Mouse (Mus musculus): ENCODE measurements around the gene Sufu. TPM values are rescaled to one million over a fixed set of nuclear protein-coding genes. Genes with fewer than 3 reads are reported as not detected.
A peak's percentile ranks its signal among the peaks of the same experiment; 100 is the strongest.

Sufu gene
- total RNA-seq, 2 experiments from 2014 or later = 17.9 to 20.3 TPM

DNA sequence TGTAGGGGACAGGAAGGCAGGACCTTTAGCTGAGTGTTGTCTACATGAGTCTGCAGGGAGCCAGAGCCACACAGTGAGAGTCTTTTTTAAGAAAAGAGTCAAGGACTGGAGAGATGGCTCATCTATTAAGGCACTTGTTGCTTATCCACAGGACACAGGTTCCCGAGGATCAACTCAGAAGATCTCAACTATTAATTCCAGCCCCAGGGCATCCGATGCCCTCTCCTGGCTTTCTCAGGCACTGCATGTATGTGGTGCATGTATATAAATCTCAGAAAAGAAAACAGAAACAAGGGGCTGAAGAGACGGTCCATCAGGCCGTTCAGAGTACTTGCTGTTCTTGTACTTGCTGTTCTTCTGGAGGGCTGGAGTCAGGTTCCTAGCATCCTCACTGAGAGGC is 4.7 kb upstream of the Sufu start:
- DNase-seq (ENCODE audit: low spot score in 2 of 2) = no peak

DNA sequence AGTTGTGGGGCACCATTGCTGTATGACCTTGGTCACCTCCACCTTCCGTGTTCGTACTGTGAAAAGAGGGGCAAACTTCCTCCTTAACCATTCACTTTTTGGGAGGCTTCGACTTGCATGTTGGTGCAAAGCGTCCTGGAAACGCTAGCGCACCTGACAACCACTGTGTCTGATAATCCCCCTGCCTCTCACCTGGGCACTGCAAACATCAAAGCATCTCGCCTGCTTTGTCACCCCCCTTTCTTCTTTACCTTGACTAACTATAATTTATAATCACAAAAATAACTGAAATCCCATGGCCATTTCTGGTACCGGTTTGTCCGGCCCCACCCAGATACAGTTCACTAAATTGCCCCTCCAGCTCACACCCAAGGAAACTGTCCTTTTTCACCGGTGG is 2.0 kb upstream of the Sufu start:
- DNase-seq (ENCODE audit: low spot score in 2 of 2) = no peak

DNA sequence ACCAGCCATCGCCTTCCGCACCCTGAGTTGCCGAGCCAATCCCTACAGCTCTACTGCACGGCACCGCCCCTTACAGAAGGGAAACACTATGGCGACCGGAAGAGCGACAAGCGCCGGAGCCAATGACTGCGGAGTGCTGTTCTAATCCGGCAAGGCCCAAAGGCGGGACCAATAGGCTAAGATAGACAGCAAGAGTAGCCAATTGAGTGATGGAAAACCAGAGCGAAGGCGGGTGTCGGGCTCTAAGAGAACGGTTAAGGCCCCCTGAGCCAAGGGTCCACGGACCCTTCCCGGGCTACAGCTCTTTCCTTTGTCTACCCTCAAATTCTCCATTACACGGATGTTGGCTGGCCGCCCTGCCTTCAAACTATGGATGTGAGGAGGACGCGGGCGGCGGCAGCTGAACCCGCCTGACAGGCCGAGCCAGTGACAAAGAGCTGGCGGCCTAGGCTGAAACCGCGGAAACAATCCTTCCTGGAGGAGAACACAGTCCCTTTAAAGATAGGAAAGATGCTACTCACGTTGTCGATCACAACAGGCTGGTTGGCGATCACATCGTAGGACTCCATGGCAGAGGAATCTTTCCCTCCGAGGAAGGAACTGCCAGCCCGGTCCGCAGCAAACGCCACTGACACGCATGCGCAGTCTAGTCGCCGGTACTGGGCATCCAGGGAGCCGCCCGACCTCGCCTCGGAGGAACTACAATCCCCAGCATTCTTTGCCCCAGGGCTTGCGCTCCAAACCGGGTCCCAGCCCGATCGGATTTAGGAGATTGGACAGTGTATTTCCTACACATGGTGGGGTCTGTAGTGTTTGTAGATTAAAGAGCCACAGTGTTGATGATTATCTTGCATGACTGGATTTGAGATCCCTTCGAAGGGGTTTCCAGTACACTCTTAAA is 1.3 kb upstream of the Sufu start, which contains the start of gene Actr1a:
Actr1a (minus strand) TSS at position 640 of the 901 bp plus-strand sequence.
- peak; percentile 91 to 93 for DNase-seq (ENCODE audit: low spot score in 2 of 2)

DNA sequence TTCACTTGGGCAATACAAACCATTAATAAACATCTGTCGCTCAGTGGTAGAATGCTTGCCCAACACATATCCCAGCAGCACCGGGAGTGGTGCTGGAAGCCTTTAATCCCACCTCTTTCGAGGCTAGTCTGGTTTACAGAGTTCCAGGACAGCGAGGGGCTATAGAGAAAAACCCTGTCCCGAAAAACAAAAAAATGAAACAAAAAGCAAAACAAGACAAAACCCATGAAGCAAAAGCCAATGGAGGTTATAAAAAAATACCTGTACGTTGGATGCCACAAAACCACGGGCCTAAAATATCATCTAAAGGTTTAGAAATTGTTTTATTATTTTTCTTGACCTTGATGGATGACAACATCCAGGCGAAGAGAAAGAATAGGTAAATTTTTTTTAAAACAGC is 587 bp upstream of the Sufu start:
- DNase-seq (ENCODE audit: low spot score in 2 of 2) = no peak

DNA sequence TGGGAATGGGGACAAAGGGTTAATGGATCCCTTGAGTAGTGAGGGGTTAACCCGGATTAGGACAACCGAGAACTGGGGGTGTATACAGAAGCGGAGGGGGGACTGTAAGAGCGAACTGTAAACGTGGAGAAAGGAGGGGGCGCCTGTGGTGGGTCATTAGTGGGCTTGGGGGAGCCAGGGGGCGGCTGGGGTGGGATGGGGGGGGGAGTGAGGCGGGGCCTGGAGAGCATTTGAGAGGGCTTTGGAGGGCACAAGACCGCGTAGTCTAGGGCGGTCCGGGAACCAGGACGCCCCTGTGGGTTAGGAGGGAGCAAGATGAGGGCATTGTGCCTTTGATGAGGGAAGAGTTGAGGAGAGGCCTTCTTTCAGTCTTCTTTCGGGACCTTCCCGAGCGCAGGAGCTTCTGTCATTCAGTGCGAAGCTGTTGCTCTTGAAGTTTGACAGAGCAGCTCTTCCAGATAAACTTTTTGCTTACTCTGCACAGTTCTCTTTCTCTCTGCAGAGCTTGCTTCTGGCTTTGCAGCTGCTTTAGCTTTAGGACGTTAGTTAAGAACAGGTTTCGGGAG is 823 bp downstream of the Sufu start:
- no peak for DNase-seq (ENCODE audit: low spot score in 2 of 2)

DNA sequence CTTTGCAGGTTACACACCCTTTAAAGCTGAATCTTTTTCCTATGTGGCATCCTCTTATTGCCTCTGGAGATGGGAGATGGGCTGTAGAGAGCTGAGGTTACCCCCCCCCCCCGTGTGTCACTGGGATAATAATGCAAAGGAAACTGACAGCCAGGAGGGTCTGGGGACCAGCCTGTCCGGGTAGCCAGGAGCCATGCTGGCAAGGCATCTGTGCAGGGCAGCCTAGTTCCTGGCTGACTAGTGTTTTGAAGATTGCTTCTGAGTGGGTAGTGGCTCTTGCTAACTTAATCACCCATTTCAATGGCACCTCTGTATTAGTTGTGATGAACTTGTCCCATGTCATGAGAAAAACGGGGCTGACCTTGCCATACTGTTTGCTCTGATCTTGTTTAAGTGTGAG is 1.7 kb downstream of the Sufu start:
- no peak for DNase-seq (ENCODE audit: low spot score in 2 of 2)

DNA sequence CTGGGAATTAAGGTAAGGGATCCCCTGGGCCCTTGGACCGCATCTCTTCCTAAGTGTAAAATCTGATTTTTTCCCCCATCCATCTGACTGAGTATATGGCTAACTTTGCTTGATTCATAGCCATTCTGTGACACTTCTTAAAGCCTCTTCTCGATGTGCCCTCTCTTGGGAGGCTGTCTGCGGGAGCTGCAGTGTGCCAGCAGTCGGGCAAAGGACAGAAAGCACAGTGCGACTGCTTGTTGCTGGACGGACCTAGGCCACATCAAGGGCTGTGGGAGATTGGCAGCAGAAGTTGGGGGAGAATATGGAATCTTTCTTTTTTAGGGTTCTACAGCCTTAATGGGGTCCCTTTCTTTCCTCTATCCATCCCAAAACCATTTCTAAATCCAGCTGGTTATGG is 2.7 kb downstream of the Sufu start:
- no peak for DNase-seq (ENCODE audit: low spot score in 2 of 2)

DNA sequence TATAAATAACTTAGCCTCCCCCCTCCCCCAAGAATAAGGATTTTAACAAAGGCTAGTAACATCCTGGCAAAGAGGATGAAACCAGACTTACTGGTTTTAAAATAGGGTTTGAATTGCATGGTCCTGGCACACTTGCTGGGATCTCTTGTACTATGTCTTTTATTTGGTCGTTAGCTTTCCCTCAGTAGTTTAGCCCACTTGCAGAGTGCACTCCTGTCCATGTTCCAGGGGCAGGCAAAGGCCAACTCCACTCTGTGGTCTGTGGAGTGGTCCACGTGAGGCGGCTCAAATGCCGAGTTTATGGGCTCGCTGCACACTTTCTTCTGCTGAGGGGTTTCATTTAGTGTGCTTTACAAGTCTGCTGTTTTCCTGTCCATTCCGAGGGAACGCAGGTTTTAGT is 3.2 kb downstream of the Sufu start:
- no peak for DNase-seq (ENCODE audit: low spot score in 2 of 2)

DNA sequence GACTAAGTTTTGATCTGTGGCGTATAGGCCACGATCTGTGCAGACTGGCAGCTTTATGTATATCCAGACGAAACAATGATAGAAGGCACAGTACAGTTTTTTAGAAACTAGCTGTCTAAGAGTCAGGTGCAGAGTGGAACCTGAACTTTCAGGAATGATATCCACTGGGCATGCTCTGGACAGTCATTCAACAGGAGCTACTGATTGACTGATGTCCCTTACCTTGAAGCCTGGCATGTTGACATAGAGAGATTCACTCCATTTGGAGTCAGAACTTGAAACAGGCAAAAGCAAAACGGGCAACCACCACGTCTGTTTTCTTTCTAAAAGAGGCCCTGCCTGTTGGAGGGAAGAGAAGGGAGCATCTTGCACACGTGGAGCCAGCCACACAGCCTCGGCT is 3.9 kb downstream of the Sufu start:
- DNase-seq (ENCODE audit: low spot score in 2 of 2) = no peak

DNA sequence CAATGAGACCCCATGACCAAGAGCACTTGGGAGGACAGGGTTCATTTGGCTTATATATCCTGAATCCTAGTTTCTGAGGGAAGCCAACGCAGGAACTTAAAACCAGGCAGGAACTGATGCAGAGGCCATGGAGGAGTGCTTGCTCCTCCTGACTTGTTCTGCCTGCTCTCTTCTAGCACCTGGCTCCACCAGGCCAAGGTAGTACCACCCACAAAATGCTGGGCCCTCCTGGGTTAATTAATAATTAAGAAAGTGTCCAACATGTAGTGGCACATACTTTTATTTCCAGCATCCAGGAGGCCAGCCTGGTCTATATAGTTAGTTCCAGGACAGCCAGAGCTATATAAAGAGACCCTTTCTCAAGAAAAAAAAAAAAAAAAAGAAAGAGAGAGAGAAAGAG is 7.3 kb downstream of the Sufu start:
- DNase-seq (ENCODE audit: low spot score in 2 of 2) = no peak

DNA sequence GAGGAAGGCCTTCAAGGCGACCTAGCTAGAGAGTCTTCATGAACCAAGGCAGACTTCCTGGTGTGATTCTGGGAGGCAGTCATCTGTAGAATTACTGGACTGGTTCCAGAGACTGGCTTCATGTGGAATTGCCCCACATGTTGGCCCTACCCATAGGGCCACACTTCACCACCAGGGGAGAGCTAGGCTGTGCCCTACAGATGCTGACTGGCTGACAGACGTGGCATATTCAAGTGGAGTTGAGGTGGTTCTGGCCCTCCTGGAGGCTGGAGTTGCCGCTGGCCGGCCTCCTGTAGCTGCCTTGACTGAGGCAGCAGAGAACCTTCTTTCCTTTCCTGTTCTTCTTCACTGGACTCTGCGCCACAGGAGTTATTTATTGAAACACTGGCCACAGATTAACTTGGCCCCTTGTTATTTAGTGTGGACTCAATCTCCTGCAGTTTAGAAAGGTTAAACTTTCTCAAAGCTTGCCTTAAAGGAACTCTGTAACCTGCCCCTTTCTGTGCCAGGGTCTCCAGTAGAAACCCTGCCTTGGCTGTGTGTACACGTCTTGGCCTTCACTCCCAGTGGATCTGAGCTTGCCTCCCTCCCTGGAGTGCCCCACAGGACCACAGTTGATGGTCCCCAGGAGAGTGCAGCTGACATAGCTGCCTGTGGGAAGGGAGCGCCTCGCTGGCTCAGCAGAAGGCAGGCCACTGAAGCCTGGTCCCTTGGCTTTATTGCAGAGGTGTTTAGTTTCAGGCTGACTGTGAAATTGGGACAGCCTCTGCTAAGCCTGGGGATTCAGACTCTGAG is 10.1 kb downstream of the Sufu start:
- DNase-seq (ENCODE audit: low spot score in 2 of 2) = no peak

DNA sequence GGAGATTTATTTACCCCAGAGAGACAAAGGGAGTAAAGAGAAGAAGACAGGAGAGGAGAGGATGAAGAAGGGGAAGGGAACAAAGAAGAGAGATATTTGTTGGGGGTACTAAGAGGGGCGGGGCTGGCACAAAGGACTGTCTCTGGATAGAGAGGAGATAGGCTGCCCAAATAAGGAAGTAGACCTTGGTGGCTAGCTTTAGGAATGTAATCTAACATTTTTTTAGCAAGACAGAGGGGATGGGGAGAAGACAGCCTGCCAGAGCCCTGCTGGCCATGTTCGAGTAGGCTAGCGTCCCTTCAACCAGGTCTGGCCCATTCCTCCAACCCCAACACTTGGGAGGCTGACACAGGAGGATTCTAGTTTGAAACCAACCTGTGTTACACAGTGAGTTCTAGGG is 12.8 kb downstream of the Sufu start:
- no peak for DNase-seq (ENCODE audit: low spot score in 2 of 2)

DNA sequence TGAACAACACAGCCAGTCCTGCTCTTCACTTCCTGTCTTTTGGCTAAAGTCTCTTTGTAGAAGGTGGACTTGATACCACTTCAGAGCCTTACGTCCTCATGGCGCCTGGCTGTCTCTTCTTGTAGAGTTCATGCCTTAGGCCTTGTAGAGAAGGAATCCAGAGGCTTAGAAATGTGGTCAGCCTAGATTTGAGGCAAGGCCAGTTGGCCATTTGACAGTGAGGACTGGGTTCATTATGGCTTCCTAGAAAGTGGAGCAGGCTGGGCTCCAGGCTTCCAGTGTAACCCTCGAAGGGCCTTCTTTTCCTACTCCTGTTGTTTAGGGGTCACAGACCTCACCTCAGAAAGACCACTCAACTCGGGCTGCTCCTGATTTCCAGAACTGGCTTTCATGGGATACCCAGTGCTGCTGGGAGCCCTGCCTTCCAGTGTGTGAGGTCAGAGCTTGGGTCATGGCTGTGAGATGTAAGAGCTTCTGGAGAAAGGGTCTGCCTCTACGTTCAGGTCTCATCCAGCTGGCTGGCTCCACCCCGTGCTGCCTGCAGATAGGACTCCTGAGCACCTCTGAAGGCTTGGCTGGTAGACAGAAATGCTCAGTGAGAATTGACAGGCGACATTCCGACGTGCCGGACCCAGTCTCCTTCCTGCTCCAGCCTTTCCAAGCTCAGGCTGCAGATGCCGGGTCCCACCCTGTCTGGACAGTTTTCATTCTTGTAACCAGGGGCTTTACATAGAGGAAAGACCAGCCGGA is 15.5 kb downstream of the Sufu start:
- DNase-seq (ENCODE audit: low spot score in 2 of 2) = no peak

DNA sequence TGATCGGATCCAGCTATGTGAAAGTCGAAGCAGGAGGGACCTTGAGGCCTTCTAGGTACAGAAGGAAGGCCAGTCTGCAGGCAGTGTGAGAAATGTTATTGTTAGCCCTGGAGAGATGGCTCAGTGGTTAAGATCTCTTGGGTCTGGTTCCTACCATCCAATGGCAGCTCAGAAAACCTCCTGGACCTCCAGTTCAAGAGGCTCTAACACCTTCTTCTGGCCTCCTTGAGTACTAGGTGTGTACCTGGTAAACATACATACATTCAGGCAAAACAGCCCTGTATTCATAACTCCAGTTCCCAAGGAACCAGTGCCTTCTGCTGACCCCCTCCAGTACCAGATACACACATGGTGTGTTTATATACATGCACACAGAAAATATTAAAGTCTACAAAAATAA is 17.3 kb downstream of the Sufu start:
- no peak for DNase-seq (ENCODE audit: low spot score in 2 of 2)

DNA sequence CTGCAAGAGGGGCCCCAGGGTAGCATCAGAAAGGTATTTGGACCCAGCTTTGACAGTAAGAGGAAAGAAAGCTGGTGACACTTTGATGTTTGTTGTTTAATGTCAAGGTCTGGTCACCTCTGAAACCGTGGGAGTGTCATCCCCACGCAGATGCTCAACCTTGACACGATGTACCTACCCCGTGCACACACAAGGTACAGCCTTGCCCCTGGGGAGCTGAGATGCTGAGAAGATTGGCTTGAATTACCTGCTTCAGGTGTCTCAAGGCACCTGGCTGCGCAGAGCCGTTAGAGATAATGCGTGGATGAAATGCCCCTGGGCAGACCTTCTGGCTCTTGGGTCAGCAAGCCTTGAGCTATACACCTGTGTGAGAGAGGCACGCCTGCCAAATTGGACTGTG is 17.8 kb downstream of the Sufu start:
- DNase-seq (ENCODE audit: low spot score in 2 of 2) = no peak

DNA sequence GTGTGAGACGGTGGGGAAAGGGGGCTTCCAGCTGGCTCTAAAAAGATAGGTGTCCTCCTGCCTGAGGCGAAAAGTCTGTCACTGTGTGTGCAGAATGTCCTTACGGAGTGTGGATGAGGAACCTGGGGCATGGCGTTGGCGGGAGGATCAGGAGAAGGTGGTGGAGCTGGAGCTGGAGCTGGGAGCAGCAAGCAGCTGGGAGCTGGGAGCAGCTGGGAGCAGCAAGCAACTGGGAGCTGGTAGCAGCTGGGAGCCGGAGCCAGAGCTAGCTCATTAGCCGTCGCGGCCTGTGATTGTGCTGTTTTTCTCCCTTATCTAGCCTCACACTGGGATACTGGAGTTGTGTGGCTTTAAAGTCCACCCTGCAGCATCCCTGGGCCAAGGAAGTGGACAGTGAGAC is 19.6 kb downstream of the Sufu start:
- no peak for DNase-seq (ENCODE audit: low spot score in 2 of 2)

DNA sequence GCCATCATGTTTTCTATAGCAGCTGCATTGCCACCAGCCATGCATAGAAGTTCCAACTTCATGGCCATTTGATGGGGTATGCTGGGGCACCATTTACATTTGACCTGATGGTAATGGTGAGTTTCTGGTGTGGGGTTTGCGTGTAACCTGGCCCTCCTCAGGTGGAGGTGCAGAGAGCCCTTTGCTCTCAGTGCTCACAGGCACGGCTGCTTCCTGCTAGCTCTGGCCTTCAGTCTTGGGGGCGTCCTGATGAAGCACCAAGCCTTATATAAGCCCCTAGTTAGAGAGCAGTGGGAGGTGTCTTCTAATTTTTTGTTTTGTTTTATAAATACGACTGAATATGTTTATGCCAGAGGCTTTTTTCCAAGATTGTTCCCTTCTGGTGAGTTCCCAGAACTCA is 21.4 kb downstream of the Sufu start:
- no peak for DNase-seq (ENCODE audit: low spot score in 2 of 2)

DNA sequence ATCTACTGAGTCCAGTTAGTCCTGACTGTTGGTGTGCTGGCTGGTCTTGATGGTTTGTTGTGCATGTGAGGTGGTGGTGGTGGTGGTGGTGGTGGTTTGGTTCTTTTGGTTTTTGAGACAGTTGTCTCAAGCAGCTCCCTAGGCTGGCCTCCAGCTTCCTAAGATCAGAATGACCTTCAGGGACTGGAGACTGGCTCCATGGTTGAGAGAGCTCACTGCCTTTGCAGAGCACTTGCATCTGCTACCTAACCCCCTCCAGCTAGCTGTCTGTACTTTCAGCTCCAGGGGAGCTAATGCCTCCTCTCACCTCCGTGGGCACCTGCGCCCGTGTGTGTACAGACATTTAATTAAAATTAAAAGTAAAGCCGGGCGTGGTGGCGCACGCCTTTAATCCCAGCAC is 23.7 kb downstream of the Sufu start:
- no peak for DNase-seq (ENCODE audit: low spot score in 2 of 2)

DNA sequence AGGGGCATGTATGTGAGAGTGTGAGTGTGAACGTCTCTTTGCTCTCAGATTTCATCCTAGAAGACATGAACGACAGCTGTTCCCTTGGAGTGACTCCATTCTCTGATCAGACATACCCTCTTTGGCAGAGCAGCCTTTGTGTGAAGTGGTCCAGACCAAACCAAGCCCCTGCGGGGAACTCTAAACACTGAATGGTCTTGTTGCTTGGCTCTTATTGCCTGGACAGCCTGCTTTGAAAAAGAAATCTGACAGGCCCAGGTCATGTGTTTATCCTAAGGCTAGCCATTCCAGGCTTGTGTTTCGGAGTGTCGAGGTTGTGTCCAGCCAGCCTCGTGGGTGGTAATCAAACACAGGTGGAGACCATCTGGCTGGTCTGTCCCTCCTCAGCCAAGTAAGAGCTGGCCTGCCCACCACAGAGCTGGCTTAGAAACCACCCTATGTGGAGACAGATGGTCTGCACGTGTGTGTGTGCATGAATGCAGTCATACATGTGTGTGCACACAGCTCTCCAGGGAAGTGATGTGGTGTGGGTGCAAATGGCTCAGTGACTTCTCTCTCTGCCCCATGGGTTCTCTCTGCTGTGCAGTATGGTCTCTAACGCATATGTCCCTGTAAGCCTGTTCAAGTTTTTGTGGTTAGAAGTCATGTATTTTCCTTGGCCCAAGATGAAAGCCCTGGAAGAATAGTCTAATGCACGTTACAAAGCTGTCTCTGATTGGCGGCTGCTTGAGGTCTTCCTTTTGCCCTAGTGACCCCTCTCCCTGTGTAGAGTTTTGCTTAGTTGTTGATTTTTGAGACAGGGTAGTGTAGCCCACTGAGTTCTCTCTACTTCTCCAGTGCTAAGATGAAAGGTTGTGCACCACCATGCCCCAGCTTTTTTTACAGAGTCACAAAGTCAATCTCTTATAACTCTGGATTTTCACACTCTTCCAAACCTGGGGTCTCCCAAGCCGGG is 26.0 kb downstream of the Sufu start:
- no peak for DNase-seq (ENCODE audit: low spot score in 2 of 2)

DNA sequence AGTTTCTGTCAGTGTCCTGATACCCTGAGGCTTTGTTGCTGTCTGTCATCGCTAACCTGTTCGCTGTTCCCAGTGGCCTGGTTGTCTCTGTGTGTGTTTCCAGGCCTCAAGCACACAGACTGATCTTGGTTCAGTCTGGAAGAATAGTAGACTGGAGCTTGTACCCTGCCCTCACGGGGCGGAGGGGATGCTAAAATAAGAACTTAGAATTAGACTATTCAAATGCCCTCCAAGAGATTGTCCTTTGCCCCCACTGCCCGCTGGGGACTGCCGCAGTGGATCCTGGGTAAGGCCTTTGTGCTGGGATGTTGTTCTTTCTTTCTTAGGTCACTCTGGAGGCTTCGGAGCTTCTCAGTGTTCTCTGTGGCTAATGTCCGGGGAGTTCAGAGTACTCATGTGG is 28.6 kb downstream of the Sufu start:
- DNase-seq (ENCODE audit: low spot score in 2 of 2) = no peak
